Mouse (Mus musculus): ENCODE results near the gene Snx18.

The Snx18 gene

DNA sequence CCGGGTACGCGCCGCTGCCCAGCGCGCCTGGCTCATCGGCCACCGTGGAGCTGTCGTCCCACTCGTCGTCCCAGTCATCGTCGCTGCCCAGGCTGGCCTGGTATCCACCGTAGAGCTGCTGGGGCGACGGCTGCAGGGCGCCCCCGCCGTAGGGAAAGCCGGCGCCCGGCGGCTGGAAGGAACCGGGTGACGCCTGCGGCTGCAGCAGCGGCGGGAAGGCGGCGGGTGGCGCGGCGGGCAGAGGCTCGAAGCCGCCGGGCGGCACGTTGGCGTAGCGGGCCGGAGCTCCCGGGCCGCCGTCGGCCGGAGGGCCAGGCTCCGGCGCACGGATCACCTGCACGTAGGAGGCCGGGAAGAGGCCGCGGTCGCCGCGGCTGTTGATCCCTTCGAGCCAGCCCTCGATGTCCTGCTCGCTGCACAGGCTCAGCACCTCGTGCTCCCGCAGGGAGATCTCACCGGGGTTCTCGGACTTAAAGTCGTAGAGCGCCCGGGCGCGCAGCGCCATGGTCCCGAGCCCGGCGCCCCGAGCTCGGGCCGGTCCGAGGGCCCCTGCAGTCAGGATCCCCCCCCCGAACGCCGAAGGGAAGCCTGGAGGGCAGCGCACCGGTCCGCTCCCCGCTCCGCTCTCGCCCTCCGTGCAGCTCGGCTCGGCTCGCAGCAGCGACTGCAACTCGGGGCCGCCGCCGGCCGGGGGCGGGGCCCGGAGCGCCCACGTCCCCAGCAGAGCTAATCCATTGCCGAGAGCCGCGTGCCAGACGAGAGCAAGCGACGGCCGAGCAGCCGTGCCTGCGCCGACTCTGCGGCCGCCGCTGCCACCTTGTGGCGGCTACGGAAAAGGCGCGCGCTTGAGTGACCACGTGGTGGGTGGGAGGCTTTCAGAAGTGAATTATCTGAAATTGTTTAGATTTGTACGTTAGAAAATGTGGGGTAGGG is at the start of gene Snx18:
Gene Snx18 (minus strand): TSS at position 674 of the 933 bp plus-strand sequence.
- peak; percentile 94 for DNase-seq

DNA sequence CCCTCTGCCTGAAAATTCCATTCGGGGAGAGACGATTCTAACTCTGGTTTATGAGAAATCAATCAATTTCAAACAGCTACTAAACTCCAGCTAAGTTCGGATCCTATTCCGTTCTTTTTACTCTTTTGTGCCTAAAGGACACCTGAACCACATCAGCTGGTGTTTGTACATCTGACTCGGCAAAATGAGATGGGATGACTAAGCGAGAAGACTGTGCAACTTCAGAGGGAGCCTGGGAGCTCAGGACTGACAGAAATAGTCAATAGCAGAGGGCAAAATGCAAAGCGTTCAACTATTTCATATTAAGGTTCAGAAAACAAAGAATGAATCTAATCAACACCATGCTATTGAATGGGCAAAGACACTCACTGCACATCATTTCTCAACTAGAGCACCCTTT is 45.5 kb upstream of the Snx18 start:
- DNase-seq = no peak

DNA sequence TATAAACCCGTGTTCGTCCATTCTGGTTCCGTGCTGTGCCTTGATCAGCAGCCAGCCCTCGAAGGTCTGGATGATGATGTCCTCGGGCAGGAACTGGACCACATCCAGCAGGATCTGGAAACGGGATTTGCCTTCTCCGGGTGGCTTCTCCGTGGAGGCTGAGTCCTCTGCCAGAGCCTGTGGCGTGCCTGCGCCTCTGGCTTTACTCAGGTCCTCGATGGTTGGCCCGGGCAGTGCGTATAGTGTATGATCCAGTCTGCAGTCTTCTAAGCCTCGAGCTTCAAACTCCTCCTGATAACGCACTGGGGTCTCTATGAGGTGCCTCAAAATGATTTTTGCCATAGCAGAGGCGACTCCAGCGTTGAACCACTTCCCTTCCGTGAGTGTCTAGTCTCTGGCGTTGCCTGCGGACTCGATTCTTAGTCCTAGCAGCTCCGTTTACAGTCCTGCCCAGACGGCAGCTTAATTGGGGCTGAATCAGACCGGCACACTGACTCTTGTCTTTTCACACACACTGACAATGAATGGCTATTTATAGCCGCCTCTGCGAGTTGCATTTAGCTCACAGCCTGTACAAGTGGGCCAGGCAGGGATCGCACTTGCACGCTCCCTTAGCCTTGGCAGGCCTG is 44.9 kb upstream of the Snx18 start, which contains the start of gene Hspb3:
Gene Hspb3 (minus strand): TSS at position 526 of the 629 bp plus-strand sequence.
- DNase-seq = no peak

DNA sequence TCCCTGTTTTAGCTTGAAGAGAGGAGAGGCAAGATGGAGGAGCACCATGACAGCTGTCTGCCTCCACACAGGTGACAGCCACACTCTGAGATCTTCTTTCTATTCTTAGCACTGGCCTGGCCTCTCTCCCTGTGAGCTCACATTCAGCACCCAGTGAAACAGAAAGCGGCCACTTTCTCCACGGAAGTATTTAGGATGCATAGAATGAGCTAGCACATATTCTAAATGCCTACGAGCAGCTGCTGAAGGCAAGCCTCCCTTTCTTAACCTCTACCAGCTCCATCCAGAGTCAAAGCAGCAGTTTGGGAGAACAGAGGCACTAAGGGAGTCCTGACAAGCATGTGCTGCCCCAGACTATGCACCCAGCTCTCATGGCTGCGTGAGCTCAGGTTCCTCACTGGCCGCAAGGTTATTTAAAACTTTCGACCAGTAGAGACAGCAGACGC is 43.5 kb upstream of the Snx18 start:
- DNase-seq = no peak

DNA sequence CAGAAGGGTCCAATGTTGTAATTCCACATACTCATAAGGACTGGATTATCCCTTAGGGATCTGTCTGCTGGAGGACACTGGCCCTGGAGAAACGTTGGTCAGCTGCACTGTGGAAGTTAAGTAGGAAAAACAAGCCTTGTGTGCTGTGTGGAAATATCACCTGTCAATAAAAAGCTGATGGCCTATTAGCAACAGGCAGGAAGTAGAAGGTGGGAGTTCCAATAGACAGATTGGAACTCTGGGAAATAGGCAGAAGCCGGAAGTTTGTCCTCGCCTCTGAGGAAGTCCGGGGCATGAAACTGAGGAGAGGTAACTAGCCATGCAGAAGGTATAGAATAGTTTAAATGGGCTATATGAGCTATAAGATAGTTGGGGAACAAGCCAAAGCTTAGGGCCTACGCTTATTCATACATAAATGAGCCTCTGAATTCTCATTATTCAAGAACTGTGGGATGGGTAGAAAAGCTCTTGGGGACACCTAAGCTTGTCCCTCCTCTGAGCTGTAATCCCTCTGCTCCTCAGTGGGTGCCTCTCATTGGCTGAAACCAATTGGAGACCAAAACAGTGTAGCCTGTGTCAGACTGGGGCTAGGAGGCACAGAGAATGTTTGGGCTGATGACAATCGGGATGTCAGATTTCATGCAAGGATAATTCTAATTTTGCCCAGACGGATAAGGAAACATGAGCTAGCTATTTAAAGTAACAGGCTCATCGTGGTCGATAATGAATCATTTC is 42.4 kb upstream of the Snx18 start:
- DNase-seq = no peak

DNA sequence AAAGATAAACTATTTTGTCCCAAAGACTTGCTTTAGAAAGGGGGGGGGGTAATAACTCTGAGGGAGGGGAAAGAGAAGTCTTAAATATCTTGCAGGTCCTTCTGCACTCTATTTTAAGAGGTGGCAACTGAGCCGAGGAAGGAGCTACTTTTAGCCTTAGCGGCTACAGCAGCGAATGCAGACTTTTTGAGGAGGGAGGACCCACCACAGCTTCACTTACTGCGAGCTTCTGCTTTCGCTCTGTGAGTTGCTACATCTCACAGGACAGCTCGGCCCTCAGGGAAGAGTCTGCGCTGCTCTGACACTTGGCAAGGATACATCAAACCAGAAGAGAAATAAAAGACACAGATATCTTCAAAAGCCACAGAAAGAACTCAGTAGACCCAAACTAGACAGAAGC is 38.8 kb upstream of the Snx18 start:
- DNase-seq = no peak

DNA sequence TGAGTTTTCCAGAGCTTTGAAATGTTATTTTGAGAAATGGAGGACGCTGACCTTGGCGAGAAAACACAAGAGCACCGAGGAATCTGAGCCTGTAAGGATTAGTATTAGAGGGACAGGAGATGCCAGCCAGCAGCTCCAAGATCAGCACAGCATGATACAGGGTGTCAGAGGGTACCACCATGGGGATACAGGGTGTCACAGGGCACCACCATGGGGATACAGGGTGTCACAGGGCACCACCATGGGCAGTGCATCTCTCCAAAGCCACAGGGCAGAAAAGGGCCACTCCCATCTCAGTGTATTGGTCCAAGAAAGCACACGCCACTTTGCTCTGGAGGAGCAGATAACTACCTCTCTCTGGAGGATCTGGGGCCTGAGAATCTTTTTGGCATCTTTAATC is 38.3 kb upstream of the Snx18 start:
- no peak for DNase-seq

DNA sequence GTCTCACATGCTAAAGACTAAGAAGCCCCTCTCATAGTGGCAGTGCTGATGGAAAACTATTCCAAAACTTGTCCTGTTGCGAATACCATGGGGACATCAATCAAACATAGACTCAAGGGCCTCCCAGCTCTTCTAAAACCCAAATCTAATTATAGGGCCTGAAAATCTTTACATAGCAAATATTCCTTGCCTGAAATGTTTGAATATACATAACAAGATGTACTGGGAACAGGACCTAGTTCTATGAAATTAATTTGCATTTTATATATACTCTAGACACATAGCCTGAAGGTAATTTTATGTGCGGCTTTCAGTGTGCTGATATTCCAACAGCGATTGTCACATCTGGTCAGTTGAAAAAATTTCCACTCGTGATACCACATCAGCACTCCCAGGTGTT is 37.1 kb upstream of the Snx18 start:
- no peak for DNase-seq

DNA sequence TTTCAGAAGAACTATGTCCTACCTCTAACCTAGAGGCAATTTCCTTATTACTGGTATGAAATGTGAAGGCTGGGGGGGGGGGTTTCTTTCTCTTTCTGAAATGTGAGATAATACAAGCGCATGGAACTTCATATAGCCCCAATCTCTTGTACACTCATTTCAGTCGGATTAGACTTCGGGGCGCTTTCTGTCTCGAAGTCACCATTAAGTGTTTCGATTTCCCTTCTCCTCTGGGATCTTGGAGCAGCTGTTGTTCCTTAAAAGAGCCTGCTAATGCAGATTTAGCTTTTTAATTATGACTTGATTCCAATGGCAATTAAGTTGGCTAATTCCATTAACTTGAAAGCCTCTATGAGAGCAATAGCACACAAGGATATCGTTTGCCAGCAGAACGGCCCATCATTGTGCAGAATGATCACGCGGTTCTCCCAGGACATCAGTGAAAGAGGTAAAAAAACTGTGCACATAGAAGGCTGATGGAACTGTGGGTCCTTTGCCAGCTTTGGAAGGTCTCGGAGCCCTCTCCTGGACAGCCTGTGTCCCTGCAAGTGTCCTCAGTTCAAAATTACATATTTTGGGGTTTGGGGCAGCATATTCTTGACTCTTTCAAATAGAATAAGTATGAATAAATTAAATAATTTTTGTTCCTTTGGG is 22.7 kb upstream of the Snx18 start:
- DNase-seq = no peak

DNA sequence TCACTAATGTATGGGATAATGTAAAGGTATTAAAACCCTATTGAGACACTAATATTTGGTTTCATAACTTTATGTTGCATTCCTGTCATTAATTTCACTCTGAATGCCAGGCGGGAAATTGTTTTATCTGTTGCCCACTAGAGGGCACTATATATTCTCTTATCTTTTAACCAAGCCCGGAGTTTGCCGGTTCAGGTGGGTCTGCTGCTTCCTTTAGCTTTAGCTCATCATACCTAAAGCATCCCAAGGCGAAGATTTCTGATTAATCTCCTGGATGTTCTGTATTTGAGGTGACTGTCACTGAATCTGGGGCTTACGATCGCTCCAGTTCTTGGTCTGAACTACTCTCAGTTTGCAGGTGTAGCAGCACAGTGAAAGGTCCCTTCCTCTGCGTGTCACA is 20.6 kb upstream of the Snx18 start:
- peak; percentile 33 for DNase-seq

DNA sequence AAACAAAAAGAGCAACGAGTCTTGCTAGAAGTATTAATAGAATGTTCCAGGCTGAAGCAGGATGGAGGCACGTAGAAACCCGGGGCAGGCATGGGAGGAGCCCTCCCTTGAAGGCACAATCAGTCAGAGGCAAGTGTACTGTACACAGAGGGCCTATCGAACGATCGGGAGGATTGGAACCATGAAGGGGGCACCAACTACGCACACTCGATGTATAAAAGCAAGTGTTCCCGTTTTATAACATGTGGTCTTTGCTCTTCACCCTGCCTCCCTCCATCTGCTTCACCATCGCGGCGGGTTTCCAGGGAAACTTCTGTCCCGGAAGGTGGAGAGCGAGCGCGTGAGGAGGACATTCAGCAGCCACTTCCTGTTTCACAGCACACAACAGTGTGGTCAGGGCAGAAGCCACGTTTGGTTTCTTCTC is 17.4 kb upstream of the Snx18 start:
- no peak for DNase-seq

DNA sequence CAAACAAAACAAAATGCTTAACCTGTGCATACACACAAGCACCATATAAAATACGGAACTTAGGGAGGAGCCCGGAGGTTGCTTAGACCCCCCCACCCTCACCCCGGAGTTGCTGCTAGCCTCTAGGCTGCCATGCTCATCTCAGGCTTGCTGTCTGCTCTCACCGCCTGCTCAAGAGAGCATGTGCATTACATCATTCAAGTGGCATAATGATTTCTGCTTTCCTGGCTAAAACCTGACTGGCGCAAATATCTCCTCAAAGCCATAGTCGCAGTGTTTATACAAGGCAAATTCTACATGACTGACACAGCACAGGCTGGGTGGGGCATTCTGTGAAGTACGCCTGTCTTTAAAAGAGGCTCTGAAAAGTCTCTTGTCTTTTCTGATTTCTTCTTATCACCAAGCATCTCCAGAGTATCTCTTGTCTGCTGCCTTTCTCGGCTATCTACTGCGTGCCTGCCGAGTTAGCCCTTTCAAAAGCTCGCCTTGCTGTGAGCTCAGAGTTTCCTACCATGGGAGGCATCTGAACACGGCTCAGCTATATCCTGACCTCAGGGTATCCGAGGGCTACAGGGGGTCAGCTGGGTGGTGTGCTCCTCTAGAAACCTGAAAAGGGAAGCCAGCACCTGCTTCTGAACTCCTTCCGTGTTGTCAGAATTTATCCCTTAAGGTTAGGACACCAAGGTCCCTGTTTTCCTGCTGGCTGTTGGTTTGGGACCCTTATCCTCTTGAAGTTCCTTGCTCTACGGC is 16.5 kb upstream of the Snx18 start:
- no peak for DNase-seq

DNA sequence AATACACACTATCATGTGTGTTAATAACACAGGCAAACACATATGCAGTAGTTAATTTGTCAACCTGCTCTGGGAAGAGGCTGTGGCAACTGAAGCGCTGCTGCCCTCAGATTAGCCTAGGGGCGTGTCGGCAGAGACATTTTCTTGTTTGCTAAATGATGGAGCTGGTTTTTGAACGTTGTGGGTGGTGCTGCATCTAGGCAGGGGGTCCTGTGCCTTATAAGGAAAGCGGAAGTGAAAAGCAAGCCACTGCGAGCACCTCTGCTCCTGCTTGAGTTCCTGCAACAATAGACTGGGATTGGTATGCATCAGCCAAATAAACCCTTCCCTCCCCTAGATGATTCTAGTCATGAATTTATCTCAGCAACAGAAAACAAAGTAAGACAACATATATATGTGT is 14.1 kb upstream of the Snx18 start:
- no peak for DNase-seq

DNA sequence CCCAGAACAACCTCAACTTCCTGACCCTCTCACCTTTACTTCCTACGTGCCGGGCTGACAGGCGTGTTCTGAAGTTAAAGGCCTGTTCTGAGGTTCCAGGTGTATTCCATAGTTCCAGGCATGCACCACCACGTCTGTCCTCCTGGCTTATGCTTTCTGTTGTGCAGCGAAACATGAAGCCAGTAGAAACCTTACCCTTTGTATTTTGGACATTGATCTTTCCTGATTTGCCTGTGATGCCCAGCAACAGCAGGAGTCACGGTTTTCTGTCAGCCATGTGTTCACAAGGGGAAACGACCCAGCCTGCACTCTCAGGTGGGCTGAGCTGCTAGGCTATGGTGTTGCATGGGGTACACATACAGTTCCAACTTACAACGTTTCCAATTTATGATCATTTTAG is 9.2 kb upstream of the Snx18 start:
- DNase-seq = no peak

DNA sequence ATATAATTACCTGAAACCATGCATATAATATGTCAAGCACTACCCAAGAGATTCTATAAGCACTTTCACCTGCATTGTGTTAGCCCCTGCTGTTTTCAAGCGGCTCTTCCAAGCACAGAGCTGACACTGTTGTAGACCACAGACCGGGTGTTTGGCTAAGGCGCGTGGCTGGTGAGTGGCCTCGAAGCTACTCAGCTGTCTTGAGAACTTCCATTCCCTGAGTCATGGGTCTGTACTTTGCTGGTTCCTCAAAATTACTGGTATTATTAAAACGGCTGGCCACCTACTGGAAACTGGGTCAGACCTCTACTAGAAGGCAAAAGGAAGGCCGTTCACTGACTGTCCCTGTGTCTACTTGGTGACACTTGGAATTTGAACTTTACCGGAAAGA is 4.5 kb upstream of the Snx18 start:
- DNase-seq = peak; percentile 2

DNA sequence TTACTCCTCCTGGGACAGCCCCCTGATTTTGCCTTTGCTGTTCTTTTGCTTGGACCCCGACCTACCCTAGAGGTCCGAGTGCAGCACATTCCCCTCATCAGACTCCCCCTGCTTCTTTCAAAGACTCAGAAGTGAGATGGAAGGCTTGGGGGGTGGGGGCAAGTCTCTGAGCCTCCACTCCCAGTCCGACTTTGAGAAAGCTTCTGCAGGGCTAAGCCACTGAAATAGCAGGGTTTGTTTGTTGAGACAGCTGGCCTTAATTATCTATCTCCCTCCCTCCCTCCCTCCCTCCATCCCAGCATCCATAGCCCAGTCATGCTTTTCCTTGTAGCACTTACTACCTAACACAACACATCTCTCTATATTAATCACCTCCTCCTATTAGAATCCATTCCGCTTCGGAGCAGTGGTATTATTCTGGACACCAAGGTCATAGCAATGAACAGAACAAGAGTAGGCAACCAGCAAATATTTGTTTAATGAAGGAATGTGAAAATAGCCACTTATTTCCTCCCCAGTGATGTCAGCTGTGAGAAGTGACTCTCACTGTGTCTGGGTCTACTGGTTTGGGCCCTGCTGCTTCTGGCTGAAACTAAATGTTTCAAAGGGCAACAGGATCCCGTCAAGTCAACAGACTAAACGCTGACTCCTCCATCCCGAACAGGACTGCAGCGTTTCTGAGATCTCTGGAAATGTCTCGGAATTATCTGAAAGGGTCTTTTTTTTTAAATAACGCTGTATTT is 3.9 kb upstream of the Snx18 start:
- no peak for DNase-seq

DNA sequence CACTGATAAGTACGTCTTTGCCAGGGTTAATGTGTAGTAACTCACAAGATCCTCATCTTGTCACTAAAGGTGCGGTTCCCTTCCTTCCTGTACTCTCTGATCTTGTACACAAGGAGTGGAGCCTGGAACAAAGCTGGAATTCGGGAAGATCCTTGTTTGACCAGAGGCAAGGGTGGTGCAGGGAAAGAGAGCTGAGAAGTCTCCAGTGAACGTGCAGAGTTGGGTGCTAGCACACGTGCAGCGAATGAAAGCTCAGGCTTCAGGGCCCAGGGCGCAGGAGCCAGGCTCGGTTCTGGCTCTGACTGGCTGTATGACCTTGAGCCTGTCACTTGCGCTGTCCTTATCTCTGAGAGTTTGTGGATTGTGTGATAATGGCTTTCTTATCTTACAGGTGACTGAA is 639 bp upstream of the Snx18 start:
- DNase-seq = no peak

DNA sequence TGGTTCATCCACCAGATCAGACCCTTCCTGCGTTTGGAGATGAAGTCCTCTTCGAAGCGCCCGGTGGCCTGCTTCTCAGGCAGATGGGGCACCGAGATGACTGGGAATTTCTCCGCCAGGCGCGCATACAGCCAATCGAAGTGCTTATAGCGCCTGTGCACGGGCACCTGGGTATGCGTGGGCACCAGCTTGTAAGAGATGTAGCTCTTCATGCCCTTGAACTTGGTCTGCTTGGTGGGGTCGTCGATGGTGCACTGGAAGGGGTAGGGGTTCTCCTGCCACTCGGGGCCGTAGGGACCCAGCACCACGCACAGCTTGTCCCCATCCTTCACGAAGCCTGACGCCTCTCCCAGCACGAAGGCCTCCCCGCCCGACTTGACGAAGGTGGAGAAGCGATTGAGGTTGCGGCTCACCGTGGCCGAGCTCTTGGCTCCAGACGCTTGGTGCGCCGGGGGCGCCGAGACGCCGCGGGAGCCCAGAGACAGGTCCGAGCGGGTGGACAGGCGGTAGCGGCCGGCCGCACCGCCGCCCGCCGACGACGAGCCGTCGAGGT is 950 bp downstream of the Snx18 start:
- peak; percentile 51 for DNase-seq

DNA sequence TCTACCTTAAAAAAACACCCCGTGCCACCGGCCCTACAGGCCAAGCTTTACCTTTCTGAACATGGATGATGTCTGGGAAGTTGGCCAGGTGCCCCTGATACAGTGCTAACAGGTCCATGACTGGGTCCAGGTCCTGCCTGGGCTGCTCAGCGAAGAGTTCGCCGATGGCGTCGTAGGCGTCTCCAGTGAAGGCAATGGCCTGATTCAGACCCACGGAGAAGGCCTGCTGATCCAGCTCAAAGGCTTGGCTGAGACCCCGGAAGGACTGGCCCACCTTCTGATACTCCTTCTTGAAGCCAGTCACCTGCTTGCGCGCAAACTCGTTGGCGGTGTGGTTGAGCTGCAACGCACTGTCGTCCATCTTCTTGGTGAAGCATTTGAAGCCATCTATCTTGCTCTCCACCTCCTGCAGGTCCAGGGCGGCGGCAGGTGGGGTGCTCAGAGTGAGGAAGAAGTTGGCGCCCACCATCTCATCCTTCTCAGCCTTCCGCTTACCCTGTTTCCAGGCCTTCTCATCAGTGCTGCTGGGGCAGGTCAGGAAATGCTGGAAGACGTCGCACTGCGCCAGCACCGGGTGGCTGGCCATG is 1.5 kb downstream of the Snx18 start:
- DNase-seq = peak; percentile 28

DNA sequence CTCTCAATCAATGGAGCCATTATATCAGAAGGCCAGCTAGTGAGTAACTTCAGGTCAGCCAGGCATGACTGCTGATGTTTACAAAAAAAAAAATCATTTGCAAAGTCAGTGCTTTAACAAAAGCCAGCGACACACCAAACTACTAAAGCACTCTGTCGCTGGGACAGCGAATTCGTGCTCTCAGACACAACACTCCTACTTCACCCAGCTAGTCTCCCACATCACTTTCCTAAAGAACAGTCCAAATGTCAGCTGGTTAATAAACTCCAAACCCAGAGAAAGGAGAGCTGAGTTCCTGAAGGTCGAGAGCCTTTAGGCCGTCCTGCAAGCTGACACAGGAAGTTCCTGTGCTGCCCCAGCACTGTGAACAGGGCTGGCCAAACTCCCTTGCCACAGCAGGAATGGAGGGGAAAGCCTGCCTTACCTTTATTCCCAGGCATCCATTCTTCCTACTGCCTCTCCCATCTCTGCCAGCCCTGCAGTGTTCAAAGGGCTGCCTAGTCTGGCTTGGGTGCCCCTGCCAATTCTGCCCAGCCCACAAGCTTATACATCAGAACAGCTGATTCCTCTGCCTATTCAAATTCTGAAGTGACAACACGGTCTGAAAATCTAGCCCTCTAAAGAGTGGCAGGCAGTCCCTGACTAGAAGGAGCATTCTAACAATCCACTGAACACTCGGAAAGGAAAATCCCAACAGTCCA is 2.2 kb downstream of the Snx18 start:
- no peak for DNase-seq

Measured in thymus, postnatal 14 days (tissue).